Mouse (Mus musculus) ES-Bruce4 (cell line): ENCODE measurements around the gene Atp6v1c2.

Experiments used
- CTCF ChIP-seq: IDR thresholded peaks from one replicate; pipeline ENCODE4 v1.8.1; 2011; ENCODE audit warnings: low read depth, low read length
- EP300 ChIP-seq: IDR thresholded peaks from 2 replicates; pipeline ENCODE4 v1.6.1; 2011; ENCODE audit warnings: low read depth, low read length; ENCODE audit not compliant: insufficient read depth
- POLR2A ChIP-seq: IDR thresholded peaks from one replicate; pipeline ENCODE4 v1.8.1; 2011; ENCODE audit warnings: low read length; ENCODE audit not compliant: insufficient read depth

DNA sequence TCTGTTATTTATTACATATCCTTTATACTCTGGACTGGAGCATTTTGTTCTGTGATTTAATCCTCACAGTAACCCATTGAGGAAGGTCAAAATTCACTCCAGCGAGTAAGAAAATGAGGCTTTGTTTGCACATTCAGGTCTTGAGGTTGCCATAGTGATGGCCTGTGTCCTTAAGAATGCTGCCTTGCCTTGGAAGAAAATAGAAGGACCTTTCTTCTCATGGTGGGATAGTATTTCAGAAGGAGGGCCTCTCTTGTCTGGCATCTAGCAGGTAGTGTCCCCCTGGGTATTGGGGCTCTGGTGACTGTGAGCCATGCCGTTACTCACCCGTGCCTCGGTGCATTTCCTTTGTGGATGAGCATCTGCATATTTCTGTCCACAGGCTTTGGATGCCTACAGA is 31.5 kb upstream of the Atp6v1c2 start:
- TF ChIP-seq CTCF = no peak
- no peak for TF ChIP-seq POLR2A
- TF ChIP-seq EP300 = no peak
